Mouse (Mus musculus) embryonic facial prominence, embryonic 15.5 days (tissue): ENCODE measurements around the gene Klhdc8a. TPM values are rescaled to one million over a fixed set of nuclear protein-coding genes. Genes with fewer than 3 reads are reported as not detected.
A peak's percentile ranks its signal among the peaks of the same experiment; 100 is the strongest.

Source experiments
- ATAC-seq: fragments of 200-750 bp; cut with Nextera tagmentation; 2 replicates; pipeline ENCODE4 v1.8.0; 2017; ENCODE audit warnings: low read depth, moderate TSS enrichment; ENCODE audit not compliant: insufficient number of reproducible peaks, low FRiP score, low TSS enrichment
- H3K27ac ChIP-seq: fragments of 300-500 bp; sonication (generic); replicated peaks from 2 replicates; pipeline ENCODE4 v1.5.1; 2015; ENCODE audit warnings: mild to moderate bottlenecking, inconsistent platforms
- H3K27me3 ChIP-seq: fragments of 300-500 bp; sonication (generic); 2 replicates; pipeline ENCODE4 v1.6.1; 2015; ENCODE audit warnings: inconsistent platforms
- H3K36me3 ChIP-seq: fragments of 300-500 bp; sonication (generic); 2 replicates; pipeline ENCODE4 v1.6.1; 2015; ENCODE audit warnings: mild to moderate bottlenecking, inconsistent platforms
- H3K4me1 ChIP-seq: fragments of 300-500 bp; sonication (generic); 2 replicates; pipeline ENCODE4 v1.6.1; 2015; ENCODE audit warnings: inconsistent platforms
- H3K4me2 ChIP-seq: fragments of 300-500 bp; sonication (generic); replicated peaks from 2 replicates; pipeline ENCODE4 v1.6.1; 2015; ENCODE audit warnings: mild to moderate bottlenecking, inconsistent platforms
- H3K4me3 ChIP-seq: fragments of 300-500 bp; sonication (generic); replicated peaks from 2 replicates; pipeline ENCODE4 v1.5.1; 2015; ENCODE audit warnings: mild to moderate bottlenecking, inconsistent platforms
- H3K9ac ChIP-seq: fragments of 300-500 bp; sonication (generic); 2 replicates; pipeline ENCODE4 v1.6.1; 2015; ENCODE audit warnings: inconsistent platforms
- H3K9me3 ChIP-seq: fragments of 300-500 bp; sonication (generic); replicated peaks from 2 replicates; pipeline ENCODE4 v1.6.1; 2016; ENCODE audit warnings: inconsistent platforms
- WGBS: fragments of 180-500 bp; shearing (Covaris S2); methylation state at CpG from one replicate; pipeline ENCODE4 v1.1.7; 2015; 5-methylcytosine and 5-hydroxymethylcytosine counted together
- polyA plus RNA-seq: library from polyadenylated mRNA; unstranded; fragments of >200 nt; fragmentation: Nextera tagmentation; extraction: Ambion mirVana; gene quantifications from 2 replicates; pipeline ENCODE4 v1.2.1, GENCODE M21; 2015

Gene Klhdc8a
- polyA plus RNA-seq, 1 experiment from 2014 or later: 0.87 TPM

- H3K27me3 ChIP-seq: no peaks in the 10 kb centered on the region
- peaks cover 26% of the 10 kb centered on the region for H3K4me1 ChIP-seq
- H3K4me3 ChIP-seq: no peak overlapping the region
- no peak overlapping the region for H3K9ac ChIP-seq
- no peak for ATAC-seq
- H3K9me3 ChIP-seq: no peaks in the 10 kb centered on the region
- H3K4me2 ChIP-seq: no peak overlapping the region
- H3K27ac ChIP-seq: no peak overlapping the region
- no peaks in the 10 kb centered on the region for H3K36me3 ChIP-seq
- 25% methylated on average over 2 of the region's 2 CpGs for WGBS
Observed at GRCm38 (mm10) chr1:132333201-132333600, 34.8 kb downstream of the Klhdc8a start.

- no peaks in the 10 kb centered on the region for H3K27me3 ChIP-seq
- H3K36me3 ChIP-seq: no peaks in the 10 kb centered on the region
- H3K4me2 ChIP-seq: no peak overlapping the region
- WGBS: 10% methylated on average over 4 of the region's 4 CpGs
- no peak overlapping the region for H3K4me3 ChIP-seq
- H3K9me3 ChIP-seq: no peaks in the 10 kb centered on the region
- ATAC-seq: peak; percentile 72
- peaks cover 26% of the 10 kb centered on the region for H3K4me1 ChIP-seq
- no peak overlapping the region; the same call in 1 of the 2 replicates for H3K27ac ChIP-seq
- H3K9ac ChIP-seq: no peak overlapping the region
Observed at GRCm38 (mm10) chr1:132333675-132334141, 35.3 kb downstream of the Klhdc8a start.

GRCm38 (mm10) chr1:132334178-132334801 is 35.9 kb downstream of the Klhdc8a start:
- peaks cover 26% of the 10 kb centered on the region for H3K4me1 ChIP-seq
- ATAC-seq: no peak; the same call in 1 of the 2 replicates
- H3K36me3 ChIP-seq: no peaks in the 10 kb centered on the region
- 38% methylated on average over 6 of the region's 6 CpGs for WGBS
- no peaks in the 10 kb centered on the region for H3K27me3 ChIP-seq
- H3K4me2 ChIP-seq: no peak overlapping the region
- no peaks in the 10 kb centered on the region for H3K9me3 ChIP-seq
- H3K4me3 ChIP-seq: no peak overlapping the region
- no peak overlapping the region; the same call in 1 of the 2 replicates for H3K27ac ChIP-seq
- H3K9ac ChIP-seq: no peak overlapping the region

- Histone ChIP-seq H3K9ac (no peak overlapping the region), H3K9me3 (no peaks in the 10 kb centered on the region), H3K4me2 (no peak overlapping the region), H3K4me1 (peaks cover 26% of the 10 kb centered on the region), H3K36me3 (no peaks in the 10 kb centered on the region), H3K27ac (no peak overlapping the region), H3K27me3 (no peaks in the 10 kb centered on the region), H3K4me3 (no peak overlapping the region)
- ATAC-seq: no peak
- WGBS: 41% methylated on average over 12 of the region's 12 CpGs
Observed at GRCm38 (mm10) chr1:132335378-132335965, 37.0 kb downstream of the Klhdc8a start.

- H3K4me1 ChIP-seq: peaks cover 26% of the 10 kb centered on the region
- no peaks in the 10 kb centered on the region for H3K9me3 ChIP-seq
- 64% methylated on average over 6 of the region's 6 CpGs for WGBS
- no peak overlapping the region for H3K9ac ChIP-seq
- no peak overlapping the region for H3K4me2 ChIP-seq
- H3K4me3 ChIP-seq: no peak overlapping the region
- H3K36me3 ChIP-seq: no peaks in the 10 kb centered on the region
- H3K27ac ChIP-seq: no peak overlapping the region
- ATAC-seq: no peak
- no peaks in the 10 kb centered on the region for H3K27me3 ChIP-seq
Observed at GRCm38 (mm10) chr1:132336921-132337320, 38.5 kb downstream of the Klhdc8a start.

- H3K27ac ChIP-seq: no peak overlapping the region
- no peaks in the 10 kb centered on the region for H3K27me3 ChIP-seq
- no peak overlapping the region for H3K4me3 ChIP-seq
- no peak for ATAC-seq
- H3K36me3 ChIP-seq: no peaks in the 10 kb centered on the region
- WGBS: 41% methylated on average over 8 of the region's 8 CpGs
- H3K4me2 ChIP-seq: no peak overlapping the region
- H3K9ac ChIP-seq: no peak overlapping the region
- no peaks in the 10 kb centered on the region for H3K9me3 ChIP-seq
- H3K4me1 ChIP-seq: peaks cover 23% of the 10 kb centered on the region
Observed at GRCm38 (mm10) chr1:132338027-132338660, 39.7 kb downstream of the Klhdc8a start.

GRCm38 (mm10) chr1:132341731-132342501 is 43.5 kb downstream of the Klhdc8a start:
- H3K4me1 ChIP-seq: peaks cover 9% of the 10 kb centered on the region; the same call in 1 of the 2 replicates
- no peak overlapping the region for H3K27ac ChIP-seq
- 39% methylated on average over 5 of the region's 5 CpGs for WGBS
- no peaks in the 10 kb centered on the region for H3K9me3 ChIP-seq
- no peak overlapping the region for H3K4me3 ChIP-seq
- no peak overlapping the region for H3K9ac ChIP-seq
- no peaks in the 10 kb centered on the region for H3K27me3 ChIP-seq
- ATAC-seq: no peak
- H3K4me2 ChIP-seq: no peak overlapping the region
- no peaks in the 10 kb centered on the region for H3K36me3 ChIP-seq

- Histone ChIP-seq H3K36me3 (no peaks in the 10 kb centered on the region), H3K4me3 (no peak overlapping the region), H3K4me2 (no peak overlapping the region), H3K9me3 (no peaks in the 10 kb centered on the region), H3K27me3 (no peaks in the 10 kb centered on the region), H3K9ac (no peak overlapping the region), H3K4me1 (peaks cover 9% of the 10 kb centered on the region; the same call in 1 of the 2 replicates), H3K27ac (no peak overlapping the region)
- ATAC-seq: no peak
- 66% methylated on average over 3 of the region's 3 CpGs for WGBS
Observed at GRCm38 (mm10) chr1:132342518-132342917, 44.1 kb downstream of the Klhdc8a start.

- Histone ChIP-seq H3K4me1 (peaks cover 9% of the 10 kb centered on the region; the same call in 1 of the 2 replicates), H3K4me2 (no peak overlapping the region), H3K27me3 (no peaks in the 10 kb centered on the region), H3K4me3 (no peak overlapping the region), H3K27ac (no peak overlapping the region), H3K9ac (no peak overlapping the region), H3K9me3 (no peaks in the 10 kb centered on the region), H3K36me3 (no peaks in the 10 kb centered on the region)
- ATAC-seq: no peak
- WGBS: 83% methylated on average over 2 of the region's 2 CpGs
Observed at GRCm38 (mm10) chr1:132343191-132343590, 44.8 kb downstream of the Klhdc8a start.

GRCm38 (mm10) chr1:132343656-132344055 is 45.2 kb downstream of the Klhdc8a start:
- Histone ChIP-seq H3K4me3 (no peak overlapping the region), H3K4me2 (no peak overlapping the region), H3K9me3 (no peaks in the 10 kb centered on the region), H3K9ac (no peak overlapping the region), H3K36me3 (no peaks in the 10 kb centered on the region), H3K27me3 (no peaks in the 10 kb centered on the region), H3K4me1 (peaks cover 9% of the 10 kb centered on the region; the same call in 1 of the 2 replicates), H3K27ac (no peak overlapping the region)
- no peak for ATAC-seq
- WGBS: 65% methylated on average over 1 of the region's 1 CpGs

GRCm38 (mm10) chr1:132345514-132345913 is 47.1 kb downstream of the Klhdc8a start:
- H3K27me3 ChIP-seq: no peaks in the 10 kb centered on the region
- H3K27ac ChIP-seq: no peak overlapping the region
- no peaks in the 10 kb centered on the region for H3K36me3 ChIP-seq
- no peak for ATAC-seq
- H3K4me2 ChIP-seq: no peak overlapping the region
- no peaks in the 10 kb centered on the region for H3K9me3 ChIP-seq
- no peak overlapping the region for H3K9ac ChIP-seq
- H3K4me3 ChIP-seq: no peak overlapping the region
- 74% methylated on average over 4 of the region's 4 CpGs for WGBS
- H3K4me1 ChIP-seq: peaks cover 9% of the 10 kb centered on the region; the same call in 1 of the 2 replicates
